Mouse (Mus musculus) heart, embryonic 11.5 days (tissue): ENCODE data around the gene Sox10. TPM values are rescaled to one million over a fixed set of nuclear protein-coding genes. Genes with fewer than 3 reads are reported as not detected.

Experiments
- ATAC-seq: fragments of 200-750 bp; cut with Nextera tagmentation; replicated peaks from 2 replicates; pipeline ENCODE4 v1.8.0; 2017; ENCODE audit warnings: moderate library complexity; ENCODE audit not compliant: insufficient number of reproducible peaks, low FRiP score, low TSS enrichment
- H3K27ac ChIP-seq: fragments of 300-500 bp; sonication (generic); 2 replicates; pipeline ENCODE4 v1.5.1; 2014; ENCODE audit warnings: mild to moderate bottlenecking, low read depth, low read length
- H3K27me3 ChIP-seq: fragments of 300-500 bp; sonication (generic); 2 replicates; pipeline ENCODE4 v1.6.1; 2014; ENCODE audit warnings: mild to moderate bottlenecking, low read length, mixed read lengths; ENCODE audit not compliant: control insufficient read depth, insufficient read depth
- H3K36me3 ChIP-seq: fragments of 300-500 bp; sonication (generic); 2 replicates; pipeline ENCODE4 v1.6.1; 2014; ENCODE audit warnings: mild to moderate bottlenecking, low read length, moderate library complexity, mixed read lengths; ENCODE audit not compliant: control insufficient read depth, insufficient read depth
- H3K4me1 ChIP-seq: fragments of 300-500 bp; sonication (generic); 2 replicates; pipeline ENCODE4 v1.6.1; 2014; ENCODE audit warnings: low read length; ENCODE audit not compliant: control insufficient read depth, insufficient read depth
- H3K4me2 ChIP-seq: fragments of 300-500 bp; sonication (generic); 2 replicates; pipeline ENCODE4 v1.6.1; 2014; ENCODE audit warnings: mild to moderate bottlenecking, moderate library complexity
- H3K4me3 ChIP-seq: fragments of 300-500 bp; sonication (generic); 2 replicates; pipeline ENCODE4 v1.5.1; 2014; ENCODE audit warnings: low read depth, low read length
- H3K9ac ChIP-seq: fragments of 300-500 bp; sonication (generic); 2 replicates; pipeline ENCODE4 v1.6.1; 2014; ENCODE audit warnings: mild to moderate bottlenecking, low read depth, low read length, moderate library complexity
- H3K9me3 ChIP-seq: fragments of 300-500 bp; sonication (generic); replicated peaks from 2 replicates; pipeline ENCODE4 v1.6.1; 2016; ENCODE audit warnings: low read length; ENCODE audit not compliant: control insufficient read depth
- WGBS: fragments of 180-500 bp; shearing (Covaris S2); extraction: QIAGEN DNeasy Blood & Tissue Kit; methylation state at CpG from one replicate; pipeline ENCODE4 v1.1.7; 2014; ENCODE audit not compliant: insufficient replicate concordance; 5-methylcytosine and 5-hydroxymethylcytosine counted together
- polyA plus RNA-seq: library from polyadenylated mRNA; unstranded; fragments of >200 nt; fragmentation: Nextera tagmentation; extraction: Ambion mirVana; gene quantifications from 2 replicates; pipeline ENCODE4 v1.2.1, GENCODE M21; 2014

The Sox10 gene
- polyA plus RNA-seq, 1 experiment from 2014 or later = 1.1 TPM

- no peaks in the 10 kb centered on the region for H3K27me3 ChIP-seq
- peaks cover 10% of the 10 kb centered on the region for H3K36me3 ChIP-seq
- H3K4me2 ChIP-seq = peak overlapping the region; percentile 91
- peak overlapping the region; percentile 90 for H3K9ac ChIP-seq
- H3K9me3 ChIP-seq = no peaks in the 10 kb centered on the region
- ATAC-seq = no peak
- no peak overlapping the region for H3K27ac ChIP-seq
- H3K4me3 ChIP-seq = peak overlapping the region; percentile 63
- peaks cover 29% of the 10 kb centered on the region for H3K4me1 ChIP-seq
- 71% methylated on average over 2 of the region's 2 CpGs for WGBS
Observed at GRCm38 (mm10) chr15:79110528-79110927, 54.5 kb downstream of the Sox10 start.

GRCm38 (mm10) chr15:79110031-79110430, 55.0 kb downstream of the Sox10 start:
- H3K9ac ChIP-seq = peak overlapping the region; percentile 90
- H3K27me3 ChIP-seq = no peaks in the 10 kb centered on the region
- H3K4me3 ChIP-seq = peak overlapping the region; percentile 63
- peak overlapping the region; percentile 91 for H3K4me2 ChIP-seq
- H3K27ac ChIP-seq = 0 out of 2 replicates have a peak overlapping the region, but pooled peaks have one; percentile 11
- H3K9me3 ChIP-seq = no peaks in the 10 kb centered on the region
- H3K36me3 ChIP-seq = peaks cover 5% of the 10 kb centered on the region
- 12% methylated on average over 9 of the region's 9 CpGs for WGBS
- no peak for ATAC-seq
- peaks cover 29% of the 10 kb centered on the region for H3K4me1 ChIP-seq

GRCm38 (mm10) chr15:79109321-79109934, 55.6 kb downstream of the Sox10 start:
- WGBS = 1% methylated on average over 39 of the region's 46 CpGs
- Histone ChIP-seq H3K9me3 (no peaks in the 10 kb centered on the region), H3K27me3 (no peaks in the 10 kb centered on the region), H3K36me3 (no peaks in the 10 kb centered on the region; the same call in 1 of the 2 replicates), H3K9ac (peak overlapping the region; percentile 90), H3K4me3 (peak overlapping the region; percentile 63), H3K4me1 (peaks cover 29% of the 10 kb centered on the region), H3K27ac (peak overlapping the region; percentile 87), H3K4me2 (peak overlapping the region; percentile 91)
- ATAC-seq = no peak; the same call in none of the 2 replicates

GRCm38 (mm10) chr15:79108421-79109320, 56.4 kb downstream of the Sox10 start, which contains the start of gene Micall1:
TSS of gene Micall1 (plus strand) at chr15:79108898.
- H3K4me3 ChIP-seq = peak within 1 kb of the TSS; percentile 63
- no peaks in the 10 kb centered on the region for H3K27me3 ChIP-seq
- ATAC-seq = peak; percentile 69
- peak within 1 kb of the TSS; percentile 87 for H3K27ac ChIP-seq
- H3K4me2 ChIP-seq = peak within 1 kb of the TSS; percentile 91
- H3K9me3 ChIP-seq = no peaks in the 10 kb centered on the region
- WGBS = under 1% methylated on average over 68 of the region's 85 CpGs
- H3K36me3 ChIP-seq = no peaks in the 10 kb centered on the region
- peak within 1 kb of the TSS; percentile 90 for H3K9ac ChIP-seq
- H3K4me1 ChIP-seq = peaks cover 29% of the 10 kb centered on the region

- ATAC-seq = no peak
- H3K27me3 ChIP-seq = no peaks in the 10 kb centered on the region
- H3K27ac ChIP-seq = peak overlapping the region; percentile 87
- peak overlapping the region; percentile 63 for H3K4me3 ChIP-seq
- WGBS = 17% methylated on average over 7 of the region's 7 CpGs
- no peaks in the 10 kb centered on the region for H3K9me3 ChIP-seq
- no peaks in the 10 kb centered on the region for H3K36me3 ChIP-seq
- peak overlapping the region; percentile 90 for H3K9ac ChIP-seq
- peak overlapping the region; percentile 91 for H3K4me2 ChIP-seq
- peaks cover 29% of the 10 kb centered on the region for H3K4me1 ChIP-seq
Observed at GRCm38 (mm10) chr15:79107966-79108365, 57.1 kb downstream of the Sox10 start.

- no peaks in the 10 kb centered on the region for H3K27me3 ChIP-seq
- no peaks in the 10 kb centered on the region for H3K36me3 ChIP-seq
- H3K4me3 ChIP-seq = no peak overlapping the region
- 44% methylated on average over 2 of the region's 2 CpGs for WGBS
- no peak for ATAC-seq
- no peak overlapping the region for H3K4me2 ChIP-seq
- peaks cover 31% of the 10 kb centered on the region for H3K4me1 ChIP-seq
- H3K27ac ChIP-seq = no peak overlapping the region
- H3K9me3 ChIP-seq = no peaks in the 10 kb centered on the region
- no peak overlapping the region for H3K9ac ChIP-seq
Observed at GRCm38 (mm10) chr15:79105804-79106203, 59.2 kb downstream of the Sox10 start.

Other genes with a start within 250 kb of the Sox10 start
- gene Lgals1, start 238.5 kb downstream of the Sox10 start, polyA plus RNA-seq = 541 and 566 TPM in 2 replicates
- gene Nol12, start 230.3 kb downstream of the Sox10 start, polyA plus RNA-seq = 43.6 and 51.4 TPM in 2 replicates
- gene Triobp, start 217.5 kb downstream of the Sox10 start, polyA plus RNA-seq = 49.5 and 57.8 TPM in 2 replicates
- gene H1f0, start 136.8 kb downstream of the Sox10 start, polyA plus RNA-seq = 74.6 and 178 TPM in 2 replicates
- not detected in 2 replicates for gene Galr3, start 123.4 kb downstream of the Sox10 start, polyA plus RNA-seq
- gene Ankrd54, start 102.3 kb downstream of the Sox10 start, polyA plus RNA-seq = 28.2 and 28.7 TPM in 2 replicates
- 166 and 189 TPM in 2 replicates for gene Eif3l, start 90.1 kb downstream of the Sox10 start, polyA plus RNA-seq
- 11.9 and 13.6 TPM in 2 replicates for gene Micall1, start 56.3 kb downstream of the Sox10 start, polyA plus RNA-seq
- 284 and 297 TPM in 2 replicates for gene Polr2f, start 24.2 kb downstream of the Sox10 start, polyA plus RNA-seq
- gene 1700088E04Rik, start 24.0 kb downstream of the Sox10 start, polyA plus RNA-seq = 7.1 and 8.2 TPM in 2 replicates
- gene Pick1, start 63.9 kb upstream of the Sox10 start, polyA plus RNA-seq = 17.6 and 19.3 TPM in 2 replicates
- gene Gm49486, start 64.2 kb upstream of the Sox10 start, polyA plus RNA-seq = 0.59 and 0.64 TPM in 2 replicates
- gene Slc16a8, start 89.5 kb upstream of the Sox10 start, polyA plus RNA-seq = 0.17 TPM in 1 of 2 replicates, not detected in the other
- gene Baiap2l2, start 120.3 kb upstream of the Sox10 start, polyA plus RNA-seq = 11.1 and 14.0 TPM in 2 replicates
- 11.6 and 12.9 TPM in 2 replicates for gene Pla2g6, start 163.2 kb upstream of the Sox10 start, polyA plus RNA-seq
- gene Maff, start 181.4 kb upstream of the Sox10 start, polyA plus RNA-seq = 3.0 and 3.3 TPM in 2 replicates
- gene Tmem184b, start 238.3 kb upstream of the Sox10 start, polyA plus RNA-seq = 55.0 and 56.5 TPM in 2 replicates